Mouse (Mus musculus) embryonic fibroblast, embryonic 13.5 days (primary cell): ENCODE measurements around the gene Gm5460.

Source experiments
- CTCF ChIP-seq: IDR thresholded peaks from 2 replicates; pipeline ENCODE4 v1.5.1; 2011; ENCODE audit warnings: mild to moderate bottlenecking, control low read depth, low read length, moderate library complexity, borderline replicate concordance; ENCODE audit not compliant: insufficient read depth
- POLR2A ChIP-seq: IDR thresholded peaks from 2 replicates; pipeline ENCODE4 v1.6.1; 2011; ENCODE audit warnings: low read depth, mild to moderate bottlenecking, control low read depth, low read length, moderate library complexity

DNA sequence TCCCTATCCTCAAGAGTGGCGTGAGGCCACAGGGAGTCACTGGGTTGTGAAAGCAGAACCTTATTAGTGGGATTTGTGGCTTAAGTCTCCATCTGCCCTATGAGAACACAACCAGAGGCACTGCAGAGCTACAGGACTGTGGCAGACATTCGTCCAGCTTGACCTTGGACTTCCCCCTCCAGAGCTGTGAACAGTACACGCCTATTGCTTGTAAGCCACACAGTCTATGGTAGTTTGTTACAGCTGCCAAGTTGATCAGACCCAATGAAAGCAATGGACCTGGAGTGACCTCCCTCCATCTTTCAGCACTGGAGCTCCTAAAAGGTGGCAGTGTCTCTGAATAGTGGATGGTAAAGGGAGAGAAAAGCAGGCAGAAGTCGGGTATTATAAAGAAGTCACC, 61.7 kb downstream of the Gm5460 start:
- no peak for TF ChIP-seq POLR2A
- TF ChIP-seq CTCF, result no peak
